Mouse (Mus musculus): ENCODE results near the gene Gabbr2. TPM values are rescaled to one million over a fixed set of nuclear protein-coding genes. Genes with fewer than 3 reads are reported as not detected.

The Gabbr2 gene
- polyA plus RNA-seq, 1 experiment: 3.2 TPM

DNA sequence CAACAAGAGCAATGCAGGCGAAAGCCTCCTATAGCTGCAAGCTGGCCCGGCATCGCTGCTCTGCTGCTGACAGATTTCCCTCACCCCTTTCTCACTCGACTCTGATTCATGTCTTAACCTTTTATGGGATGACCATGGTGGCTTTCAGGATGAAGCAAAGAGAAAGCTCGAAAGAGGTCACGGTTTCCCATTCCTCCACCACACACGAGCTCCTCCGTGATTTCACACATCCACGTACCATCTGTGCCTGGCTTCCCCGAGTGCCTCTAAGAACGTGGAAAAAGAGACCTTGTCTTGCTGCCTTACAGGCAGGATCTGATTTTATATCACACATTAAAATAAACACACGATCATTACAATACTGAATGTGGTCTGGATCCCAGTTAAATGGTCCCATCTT, 220.6 kb downstream of the Gabbr2 start:
- Histone ChIP-seq H3K4me3 (ENCODE audit: control insufficient read depth, low read depth, low read length) (no peak overlapping the region), H3K4me1 (ENCODE audit: control insufficient read depth, insufficient read depth, low read length) (peaks cover 3% of the 10 kb centered on the region), H3K27me3 (ENCODE audit: control insufficient read depth, insufficient read depth, low read length) (no peaks in the 10 kb centered on the region), H3K27ac (ENCODE audit: control insufficient read depth, insufficient read depth, low read depth, low read length) (no peak overlapping the region), H3K36me3 (ENCODE audit: control insufficient read depth, insufficient read depth, low read length) (no peaks in the 10 kb centered on the region)
- TF ChIP-seq CTCF (IDR thresholded peaks at IDR 0.05; ENCODE audit: control insufficient read depth, insufficient read depth, insufficient replicate concordance, low read depth, low read length) (no peak), POLR2A (IDR thresholded peaks at IDR 0.05; ENCODE audit: control insufficient read depth, low read depth, low read length) (no peak)

DNA sequence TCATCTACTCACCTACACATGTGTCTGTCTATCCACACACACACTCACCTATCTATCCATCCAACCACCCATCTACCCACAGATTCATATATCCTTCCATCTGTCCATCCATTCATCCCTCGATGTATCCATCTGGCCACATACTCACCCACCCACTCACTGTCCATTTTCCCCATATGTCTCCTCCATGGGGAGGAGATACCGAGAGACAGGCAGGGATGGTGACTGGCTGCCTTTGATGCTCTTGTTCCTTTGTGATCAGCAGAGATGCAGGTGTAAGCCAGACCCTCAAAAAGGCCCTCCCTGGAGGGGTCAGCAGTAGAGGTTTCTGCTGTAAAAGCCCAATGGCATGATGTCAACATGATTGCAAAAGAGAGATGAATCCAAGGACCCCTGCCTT, 221.0 kb downstream of the Gabbr2 start:
- no peaks in the 10 kb centered on the region for H3K27me3 ChIP-seq (ENCODE audit: control insufficient read depth, insufficient read depth, low read length)
- H3K27ac ChIP-seq (ENCODE audit: control insufficient read depth, insufficient read depth, low read depth, low read length): no peak overlapping the region
- TF ChIP-seq CTCF (IDR thresholded peaks at IDR 0.05; ENCODE audit: control insufficient read depth, insufficient read depth, insufficient replicate concordance, low read depth, low read length) (no peak), POLR2A (IDR thresholded peaks at IDR 0.05; ENCODE audit: control insufficient read depth, low read depth, low read length) (no peak)
- peaks cover 5% of the 10 kb centered on the region for H3K4me1 ChIP-seq (ENCODE audit: control insufficient read depth, insufficient read depth, low read length)
- no peaks in the 10 kb centered on the region for H3K36me3 ChIP-seq (ENCODE audit: control insufficient read depth, insufficient read depth, low read length)
- no peak overlapping the region for H3K4me3 ChIP-seq (ENCODE audit: control insufficient read depth, low read depth, low read length)

DNA sequence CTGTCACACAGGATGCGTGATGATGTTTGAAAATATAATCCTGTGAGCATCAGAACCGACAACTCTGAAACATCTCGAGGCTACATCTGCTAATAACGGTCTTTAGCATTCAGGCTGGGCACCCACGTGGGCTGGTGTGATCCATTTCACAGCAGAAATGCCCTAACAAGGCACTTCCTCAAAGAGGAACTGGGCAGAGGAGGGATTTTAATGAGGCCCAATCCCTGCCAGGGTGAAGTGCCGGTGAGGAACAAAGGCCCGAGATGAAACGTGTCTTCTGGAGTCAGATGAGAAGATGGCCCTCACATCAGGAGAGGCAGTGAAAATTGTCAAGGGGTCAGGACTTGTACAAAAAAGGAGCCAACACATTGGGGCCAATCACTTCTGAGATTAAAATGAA, 221.6 kb downstream of the Gabbr2 start:
- H3K27ac ChIP-seq (ENCODE audit: control insufficient read depth, insufficient read depth, low read depth, low read length): no peak overlapping the region
- TF ChIP-seq POLR2A (IDR thresholded peaks at IDR 0.05; ENCODE audit: control insufficient read depth, low read depth, low read length) (no peak), CTCF (IDR thresholded peaks at IDR 0.05; ENCODE audit: control insufficient read depth, insufficient read depth, insufficient replicate concordance, low read depth, low read length) (no peak)
- H3K4me1 ChIP-seq (ENCODE audit: control insufficient read depth, insufficient read depth, low read length): peaks cover 5% of the 10 kb centered on the region
- H3K4me3 ChIP-seq (ENCODE audit: control insufficient read depth, low read depth, low read length): no peak overlapping the region
- H3K27me3 ChIP-seq (ENCODE audit: control insufficient read depth, insufficient read depth, low read length): no peaks in the 10 kb centered on the region
- no peaks in the 10 kb centered on the region for H3K36me3 ChIP-seq (ENCODE audit: control insufficient read depth, insufficient read depth, low read length)

DNA sequence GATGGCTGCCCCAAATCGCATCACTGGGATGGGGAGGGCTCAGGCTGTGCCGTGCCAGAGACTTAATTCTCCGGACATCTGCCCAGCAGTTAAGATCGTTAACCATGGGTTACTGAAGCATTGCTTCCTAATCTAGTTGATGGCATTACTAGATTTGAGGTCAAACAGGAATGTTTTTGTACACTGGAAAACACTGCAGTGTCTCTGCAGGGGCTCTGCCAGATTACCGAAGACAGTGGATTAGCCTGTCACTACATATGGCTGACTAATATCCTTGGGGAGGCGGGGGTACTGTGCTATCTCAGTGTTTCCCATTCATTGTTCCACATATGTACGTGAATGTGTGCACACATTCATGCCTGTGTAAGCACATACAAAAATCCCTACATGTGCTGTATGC, 225.3 kb downstream of the Gabbr2 start:
- H3K36me3 ChIP-seq (ENCODE audit: control insufficient read depth, insufficient read depth, low read length): no peaks in the 10 kb centered on the region
- no peak overlapping the region for H3K27ac ChIP-seq (ENCODE audit: control insufficient read depth, insufficient read depth, low read depth, low read length)
- peak overlapping the region; percentile 23 for H3K4me3 ChIP-seq (ENCODE audit: control insufficient read depth, low read depth, low read length)
- TF ChIP-seq CTCF (IDR thresholded peaks at IDR 0.05; ENCODE audit: control insufficient read depth, insufficient read depth, insufficient replicate concordance, low read depth, low read length) (no peak), POLR2A (IDR thresholded peaks at IDR 0.05; ENCODE audit: control insufficient read depth, low read depth, low read length) (no peak)
- peaks cover 2% of the 10 kb centered on the region; the same call in 1 of the 2 replicates for H3K4me1 ChIP-seq (ENCODE audit: control insufficient read depth, insufficient read depth, low read length)
- H3K27me3 ChIP-seq (ENCODE audit: control insufficient read depth, insufficient read depth, low read length): no peaks in the 10 kb centered on the region

- no peaks in the 10 kb centered on the region for H3K27me3 ChIP-seq (ENCODE audit: control insufficient read depth, insufficient read depth, low read length)
- H3K4me1 ChIP-seq (ENCODE audit: control insufficient read depth, insufficient read depth, low read length): no peaks in the 10 kb centered on the region
- H3K36me3 ChIP-seq (ENCODE audit: control insufficient read depth, insufficient read depth, low read length): no peaks in the 10 kb centered on the region
- TF ChIP-seq CTCF (IDR thresholded peaks at IDR 0.05; ENCODE audit: control insufficient read depth, insufficient read depth, insufficient replicate concordance, low read depth, low read length) (no peak), POLR2A (IDR thresholded peaks at IDR 0.05; ENCODE audit: control insufficient read depth, low read depth, low read length) (no peak)
- H3K27ac ChIP-seq (ENCODE audit: control insufficient read depth, insufficient read depth, low read depth, low read length): no peak overlapping the region
- H3K4me3 ChIP-seq (ENCODE audit: control insufficient read depth, low read depth, low read length): no peak overlapping the region
These were observed 231.8 kb downstream of the Gabbr2 start for GRCm38 (mm10) chr4:46759838-46760237.

DNA sequence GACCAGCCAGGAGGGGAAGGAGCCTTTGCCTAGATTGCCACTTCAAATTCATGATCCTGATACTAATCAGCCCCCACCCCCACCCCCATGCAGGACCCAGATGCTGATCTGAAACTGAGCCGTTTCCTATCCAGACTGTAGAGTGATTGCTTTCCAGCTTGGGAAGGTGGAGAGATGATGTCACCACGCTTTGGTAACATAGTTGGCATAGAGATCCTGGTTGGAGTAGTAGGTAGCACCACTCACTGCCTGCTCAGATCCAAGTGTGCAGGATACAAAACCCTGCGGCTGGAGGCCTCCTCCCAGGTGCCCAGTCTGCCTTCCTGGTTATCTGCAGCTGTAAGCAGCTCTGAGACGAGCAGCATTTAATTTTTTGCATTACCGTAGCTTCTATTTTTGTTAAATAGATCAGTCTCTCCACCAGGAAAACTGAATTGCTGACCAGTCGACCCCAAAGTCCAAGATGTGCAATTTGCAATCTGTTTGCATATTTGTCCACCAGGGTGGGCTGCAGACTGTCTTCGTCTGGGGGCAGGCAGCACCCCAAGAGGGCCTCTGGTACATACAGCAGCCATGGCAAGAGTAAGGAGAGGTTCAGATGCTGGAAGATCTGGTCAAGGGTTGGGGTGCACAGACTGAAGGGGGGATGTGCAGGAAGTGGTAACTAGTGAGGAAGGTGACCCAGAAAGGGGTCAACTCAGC, 233.2 kb downstream of the Gabbr2 start:
- H3K4me3 ChIP-seq (ENCODE audit: control insufficient read depth, low read depth, low read length): no peak overlapping the region
- no peaks in the 10 kb centered on the region for H3K4me1 ChIP-seq (ENCODE audit: control insufficient read depth, insufficient read depth, low read length)
- no peak overlapping the region for H3K27ac ChIP-seq (ENCODE audit: control insufficient read depth, insufficient read depth, low read depth, low read length)
- TF ChIP-seq POLR2A (IDR thresholded peaks at IDR 0.05; ENCODE audit: control insufficient read depth, low read depth, low read length) (no peak), CTCF (IDR thresholded peaks at IDR 0.05; ENCODE audit: control insufficient read depth, insufficient read depth, insufficient replicate concordance, low read depth, low read length) (no peak)
- H3K36me3 ChIP-seq (ENCODE audit: control insufficient read depth, insufficient read depth, low read length): no peaks in the 10 kb centered on the region
- no peaks in the 10 kb centered on the region for H3K27me3 ChIP-seq (ENCODE audit: control insufficient read depth, insufficient read depth, low read length)

DNA sequence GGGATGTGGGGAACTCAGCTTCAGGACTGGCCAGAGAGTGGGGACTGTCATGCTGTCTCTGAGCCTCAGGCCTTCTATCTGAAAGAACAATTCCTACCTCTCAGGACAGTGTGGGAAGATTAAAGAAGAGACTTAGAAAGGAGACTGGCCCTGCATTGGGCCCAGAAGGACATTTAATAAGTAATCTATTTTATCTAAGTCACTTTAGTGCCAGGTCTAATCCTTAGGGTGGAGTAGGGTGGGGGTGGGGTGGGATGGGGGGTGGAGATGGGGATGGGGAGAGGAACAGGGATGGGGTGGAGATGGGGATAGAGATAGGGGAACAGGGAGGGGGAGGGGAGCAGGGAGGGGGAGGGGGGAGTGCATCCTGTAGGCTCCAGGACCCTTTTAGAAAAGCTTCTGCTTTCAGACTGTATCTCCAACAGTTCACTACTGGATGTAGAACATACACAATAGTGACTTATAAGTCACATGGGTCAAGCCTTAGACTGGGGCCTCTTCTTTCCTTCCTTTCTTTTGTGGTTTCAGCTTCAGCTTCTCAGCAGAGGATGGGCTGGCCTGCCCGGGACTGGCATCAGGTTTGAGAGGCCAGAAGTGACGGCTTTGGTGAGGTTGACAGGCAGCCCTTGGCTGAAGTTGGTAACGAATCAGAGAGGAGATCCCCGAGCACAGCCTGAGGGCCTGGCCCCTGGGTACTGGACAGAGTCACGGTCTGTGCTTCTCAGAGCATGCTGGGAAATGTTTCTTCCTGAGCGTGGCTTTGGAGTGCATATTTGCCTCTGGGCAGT, 237.1 kb downstream of the Gabbr2 start:
- Histone ChIP-seq H3K4me1 (ENCODE audit: control insufficient read depth, insufficient read depth, low read length) (no peaks in the 10 kb centered on the region), H3K36me3 (ENCODE audit: control insufficient read depth, insufficient read depth, low read length) (no peaks in the 10 kb centered on the region), H3K27ac (ENCODE audit: control insufficient read depth, insufficient read depth, low read depth, low read length) (no peak overlapping the region), H3K27me3 (ENCODE audit: control insufficient read depth, insufficient read depth, low read length) (no peaks in the 10 kb centered on the region), H3K4me3 (ENCODE audit: control insufficient read depth, low read depth, low read length) (no peak overlapping the region)
- TF ChIP-seq POLR2A (IDR thresholded peaks at IDR 0.05; ENCODE audit: control insufficient read depth, low read depth, low read length) (no peak), CTCF (IDR thresholded peaks at IDR 0.05; ENCODE audit: control insufficient read depth, insufficient read depth, insufficient replicate concordance, low read depth, low read length) (no peak)

Measured in testis, adult 2 months (tissue).